Mouse (Mus musculus): ENCODE results near the gene Ptbp3. TPM values are rescaled to one million over a fixed set of nuclear protein-coding genes. Genes with fewer than 3 reads are reported as not detected.

Ptbp3 gene
- 67.6 TPM for polyA plus RNA-seq (2014; fragmentation: Illumina TruSeq; extraction: RNeasy Lipid Tissue Mini Kit (QIAGEN cat#74804); ENCODE audit: low read depth, low replicate concordance)

GRCm38 (mm10) chr4:59549175-59549976 is at the start of gene Ptbp3:
Gene Ptbp3, minus strand, starts transcription at chr4:59549364.

DNA sequence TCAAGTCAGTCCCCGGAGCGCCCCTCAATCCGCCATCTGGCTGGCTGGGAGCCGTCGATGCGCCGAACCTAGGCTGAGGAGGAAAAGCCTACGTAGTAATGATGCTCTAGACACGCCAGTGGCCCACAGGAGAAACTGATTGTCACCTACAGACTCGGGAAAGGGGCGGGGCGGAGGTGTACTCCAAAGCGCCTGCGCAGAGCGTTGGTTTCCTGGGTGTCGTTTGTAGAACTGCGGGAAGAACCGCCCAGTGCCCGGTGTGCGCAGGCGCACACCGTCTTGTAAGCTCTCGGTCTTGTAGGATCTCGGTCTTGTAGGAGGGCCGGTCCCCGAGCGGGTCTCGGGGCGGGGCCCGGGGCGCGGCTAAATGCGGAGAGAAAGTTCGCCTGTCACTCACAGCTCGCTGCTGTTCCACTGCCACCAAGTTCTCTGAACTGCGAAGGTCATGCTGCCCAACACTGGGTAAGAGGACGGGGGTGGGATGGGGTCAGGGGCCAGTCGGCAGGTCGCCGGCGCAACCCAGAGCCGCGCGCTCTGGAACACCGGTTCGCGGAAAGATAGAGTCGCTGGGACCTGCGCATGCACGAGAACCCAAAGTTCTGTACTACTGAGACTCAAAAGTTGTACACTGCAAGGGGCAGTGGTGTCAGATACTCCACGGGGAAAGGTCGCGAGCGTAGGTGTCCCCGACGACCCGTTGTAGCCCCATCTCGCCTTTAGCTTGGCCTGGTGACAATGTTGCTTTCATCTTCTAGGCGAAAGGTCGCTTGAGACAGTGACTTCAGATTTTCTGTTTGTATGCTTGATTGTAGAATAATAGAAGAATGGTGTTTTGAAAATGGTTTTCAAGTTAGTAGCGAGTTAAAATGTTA is 32.4 kb upstream of the Ptbp3 start, which contains the start of gene Hsdl2:
Gene Hsdl2 (plus strand): TSS at position 250 of the 872 bp plus-strand sequence.

DNA sequence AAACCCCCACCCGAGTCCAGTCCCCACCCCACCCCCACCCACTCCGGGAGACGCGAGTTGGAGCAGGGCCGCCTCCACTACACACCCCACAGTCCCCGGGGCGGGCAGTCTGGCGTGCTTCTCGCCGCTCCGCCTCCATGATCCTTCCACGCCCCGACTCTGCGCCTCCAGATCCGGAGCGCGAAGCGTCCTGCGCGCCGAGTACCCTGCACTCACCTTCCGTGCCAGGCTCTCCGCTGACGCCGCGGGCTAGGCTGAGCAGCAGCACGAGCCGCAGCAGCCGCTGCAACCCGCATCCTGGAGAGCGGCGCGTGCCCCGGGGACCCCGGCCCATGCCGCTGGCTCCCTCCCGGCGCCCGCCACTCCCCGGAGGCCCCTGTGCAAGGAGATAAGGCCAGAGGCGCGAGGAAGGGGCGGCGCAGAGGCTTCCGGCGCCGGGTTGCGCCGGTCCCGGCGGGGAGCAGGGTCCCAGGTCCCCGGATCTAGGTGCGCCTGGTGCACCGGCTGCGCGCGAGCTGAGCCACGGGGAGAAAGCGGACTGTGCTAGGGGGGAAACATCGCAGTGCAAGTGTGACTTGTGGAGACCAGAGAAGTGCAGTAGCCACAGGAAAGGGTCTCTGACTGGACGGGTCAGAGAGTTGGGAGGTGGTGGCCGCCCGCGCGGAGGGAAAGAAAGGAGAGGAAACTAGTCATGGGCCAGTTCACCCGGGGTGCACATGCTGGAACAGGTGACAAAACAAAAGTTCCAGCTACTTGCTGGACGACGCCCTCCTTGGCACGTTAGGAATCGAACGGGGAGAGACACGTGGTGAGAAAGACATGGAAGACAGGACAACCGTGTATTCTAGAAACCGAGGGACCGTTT is 110.9 kb downstream of the Ptbp3 start, which contains the start of gene Susd1:
Gene Susd1 (minus strand): TSS at position 644 of the 865 bp plus-strand sequence.

Other genes with a start within 250 kb of the Ptbp3 start
- 19.6 TPM for gene Susd1, start 110.7 kb downstream of the Ptbp3 start, polyA plus RNA-seq (2014; fragmentation: Illumina TruSeq; extraction: RNeasy Lipid Tissue Mini Kit (QIAGEN cat#74804); ENCODE audit: low read depth, low replicate concordance)
- 175 TPM for gene Hsdl2, start 32.2 kb upstream of the Ptbp3 start, polyA plus RNA-seq (2014; fragmentation: Illumina TruSeq; extraction: RNeasy Lipid Tissue Mini Kit (QIAGEN cat#74804); ENCODE audit: low read depth, low replicate concordance)
- 0.98 TPM for gene E130308A19Rik, start 76.8 kb upstream of the Ptbp3 start, polyA plus RNA-seq (2014; fragmentation: Illumina TruSeq; extraction: RNeasy Lipid Tissue Mini Kit (QIAGEN cat#74804); ENCODE audit: low read depth, low replicate concordance)